Mouse (Mus musculus) C2C12 (cell line): Measurements from ENCODE around the gene Zbtb1.

Experiments used
- CTCF ChIP-seq: IDR thresholded peaks from one replicate; pipeline ENCODE4 v1.5.1; 2011; ENCODE audit not compliant: control insufficient read depth, insufficient read depth, insufficient read length
- USF1 ChIP-seq: IDR thresholded peaks from one replicate; pipeline ENCODE4 v1.6.1; 2011; ENCODE audit warnings: low read depth, mild to moderate bottlenecking, control low read depth, moderate library complexity

DNA sequence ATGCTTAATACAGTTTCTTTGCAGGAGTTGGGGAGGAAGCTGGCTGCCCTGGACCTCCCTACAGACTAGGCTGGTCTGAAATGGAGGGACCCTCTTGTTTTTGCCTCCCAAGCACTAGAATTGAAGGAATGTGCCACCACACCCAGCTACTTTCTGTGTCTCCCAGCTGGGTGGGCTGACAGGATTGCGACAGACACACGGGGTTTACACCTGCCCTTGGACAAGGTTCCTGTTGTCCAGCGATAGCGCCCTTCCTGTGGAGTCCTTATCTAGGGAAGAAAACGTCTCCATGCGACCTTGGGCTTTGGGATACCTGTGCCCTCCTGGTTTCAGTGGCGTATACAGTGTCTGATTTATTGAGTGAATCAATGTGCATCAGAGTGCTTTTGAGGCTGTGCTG is 10.1 kb downstream of the Zbtb1 start:
- TF ChIP-seq USF1: no peak
- no peak for TF ChIP-seq CTCF
